Mouse (Mus musculus): ENCODE data around the gene Fcer1g. TPM values are rescaled to one million over a fixed set of nuclear protein-coding genes. Genes with fewer than 3 reads are reported as not detected.

The Fcer1g gene
- total RNA-seq, 2 experiments from 2014 or later = 14.9 to 17.2 TPM

DNA sequence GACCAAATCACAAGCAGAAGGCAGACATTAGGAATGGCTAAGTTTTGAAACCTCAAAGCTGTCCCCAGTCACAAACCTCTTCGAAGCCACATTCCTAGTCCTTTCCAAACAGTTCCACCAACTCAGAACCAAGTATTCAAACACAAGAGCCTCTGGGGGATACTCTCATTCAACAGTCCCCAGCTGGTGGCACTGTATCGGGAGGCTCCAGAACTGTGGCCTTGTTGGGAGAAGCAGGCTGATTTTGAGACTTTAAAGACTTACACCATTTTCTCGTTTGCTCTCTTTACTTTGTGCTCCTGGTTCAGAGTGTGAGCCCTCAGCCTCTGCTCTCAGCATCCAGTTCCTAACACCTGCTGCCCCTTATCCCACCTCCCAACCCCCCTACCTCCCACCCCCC is 51.1 kb downstream of the Fcer1g start:
- TF ChIP-seq CTCF (conservative IDR thresholded peaks at IDR 0.05) = no peak
- Histone ChIP-seq H3K27ac (no peak overlapping the region), H3K4me3 (no peak overlapping the region)
- no peak for DNase-seq (ENCODE audit: low spot score in 2 of 2)

Other genes with a start within 250 kb of the Fcer1g start
- gene Fcgr4, start 215.4 kb downstream of the Fcer1g start, total RNA-seq (2021) = not detected
- 10 to 100 TPM; 12.0 to 12.3 TPM for gene Fcgr3, start 169.4 kb downstream of the Fcer1g start, total RNA-seq (2021)
- gene Cfap126, start 120.4 kb downstream of the Fcer1g start, total RNA-seq (2021) = 1 to 10 TPM in 1 of 2 experiments, under 1 TPM in 1; 0.76 to 2.4 TPM
- gene Sdhc, start 83.8 kb downstream of the Fcer1g start, total RNA-seq (2021) = 100 to 1,000 TPM; 185 to 201 TPM
- not detected for gene Mpz, start 83.7 kb downstream of the Fcer1g start, total RNA-seq (2021)
- 10 to 100 TPM; 40.4 to 40.9 TPM for gene Pcp4l1, start 38.1 kb downstream of the Fcer1g start, total RNA-seq (2021)
- under 1 TPM in 1 of 2 experiments, not detected in 1; 0.15 TPM for gene Nr1i3, start 20.4 kb downstream of the Fcer1g start, total RNA-seq (2021)
- 10 to 100 TPM; 70.8 to 76.7 TPM for gene Tomm40l, start 11.9 kb downstream of the Fcer1g start, total RNA-seq (2021)
- 1 to 10 TPM; 1.2 to 1.9 TPM for gene Apoa2, start 9.3 kb downstream of the Fcer1g start, total RNA-seq (2021)
- gene Adamts4, start 16.1 kb upstream of the Fcer1g start, total RNA-seq (2021) = 10 to 100 TPM in 1 of 2 experiments, 1 to 10 TPM in 1; 9.6 to 10.9 TPM
- 100 to 1,000 TPM; 254 to 273 TPM for gene Ndufs2, start 17.0 kb upstream of the Fcer1g start, total RNA-seq (2021)
- gene B4galt3, start 36.0 kb upstream of the Fcer1g start, total RNA-seq (2021) = 10 to 100 TPM; 73.1 to 79.3 TPM
- gene Ppox, start 46.8 kb upstream of the Fcer1g start, total RNA-seq (2021) = 10 to 100 TPM; 31.2 to 42.1 TPM
- gene Usp21, start 53.6 kb upstream of the Fcer1g start, total RNA-seq (2021) = 10 to 100 TPM; 61.9 to 76.6 TPM
- 100 to 1,000 TPM; 105 to 113 TPM for gene Ufc1, start 60.7 kb upstream of the Fcer1g start, total RNA-seq (2021)
- gene Dedd, start 94.8 kb upstream of the Fcer1g start, total RNA-seq (2021) = 10 to 100 TPM; 36.1 to 37.4 TPM
- 10 to 100 TPM; 42.8 to 45.9 TPM for gene Nit1, start 111.3 kb upstream of the Fcer1g start, total RNA-seq (2021)
- gene Pfdn2, start 111.3 kb upstream of the Fcer1g start, total RNA-seq (2021) = 100 to 1,000 TPM; 154 to 163 TPM
- 1 to 10 TPM; 7.7 to 8.7 TPM for gene Klhdc9, start 126.4 kb upstream of the Fcer1g start, total RNA-seq (2021)
- gene Nectin4, start 135.7 kb upstream of the Fcer1g start, total RNA-seq (2021) = 1 to 10 TPM; 5.1 to 6.1 TPM
- gene Arhgap30, start 154.6 kb upstream of the Fcer1g start, total RNA-seq (2021) = 1 to 10 TPM; 1.9 to 2.2 TPM
- gene Usf1, start 176.9 kb upstream of the Fcer1g start, total RNA-seq (2021) = 100 to 1,000 TPM; 126 to 128 TPM
- 1 to 10 TPM; 4.1 to 5.6 TPM for gene Tstd1, start 184.5 kb upstream of the Fcer1g start, total RNA-seq (2021)
- gene F11r, start 203.2 kb upstream of the Fcer1g start, total RNA-seq (2021) = 1 to 10 TPM; 5.7 to 6.9 TPM